Mouse (Mus musculus) testis, adult 2 months (tissue): ENCODE results near the gene Creg2.

Source experiments
- CTCF ChIP-seq: fragments of 200-500 bp; IDR thresholded peaks from 2 replicates; pipeline ENCODE4 v1.5.1; 2012; ENCODE audit warnings: low read depth, mild to moderate bottlenecking, inconsistent platforms, low read length, moderate library complexity; ENCODE audit not compliant: control insufficient read depth, insufficient read depth, insufficient replicate concordance
- POLR2A ChIP-seq: fragments of 200-500 bp; IDR thresholded peaks from 2 replicates; pipeline ENCODE4 v1.6.1; 2012; ENCODE audit warnings: low read depth, mild to moderate bottlenecking, inconsistent platforms, low read length, moderate library complexity; ENCODE audit not compliant: control insufficient read depth

GRCm38 (mm10) chr1:39593836-39594235 lies 57.4 kb downstream of the Creg2 start:
- TF ChIP-seq POLR2A = no peak
- TF ChIP-seq CTCF = no peak
